Mouse (Mus musculus) cortical plate, adult 2 months (tissue): ENCODE data around the gene Pilrb1.
"Not testable (repeated sequence)": the region's sequence is repeated elsewhere in the genome, so short reads cannot be mapped to it uniquely, and the experiment has no call there.

Experiments
- CTCF ChIP-seq: fragments of 200-500 bp; IDR thresholded peaks from 2 replicates; pipeline ENCODE4 v1.5.1; 2011; ENCODE audit warnings: mild to moderate bottlenecking, control low read depth, low read length; ENCODE audit not compliant: insufficient read depth; ENCODE audit errors: extremely low read depth
- POLR2A ChIP-seq: fragments of 200-500 bp; IDR thresholded peaks from 2 replicates; pipeline ENCODE4 v1.6.1; 2011; ENCODE audit warnings: mild to moderate bottlenecking, low read length, control low read depth; ENCODE audit not compliant: insufficient read depth; ENCODE audit errors: extremely low read depth

- not testable (repeated sequence) for TF ChIP-seq CTCF, POLR2A
These were observed 3.0 kb downstream of the Pilrb1 start for GRCm38 (mm10) chr5:137854907-137855306.
